In the genomic region with DNA sequence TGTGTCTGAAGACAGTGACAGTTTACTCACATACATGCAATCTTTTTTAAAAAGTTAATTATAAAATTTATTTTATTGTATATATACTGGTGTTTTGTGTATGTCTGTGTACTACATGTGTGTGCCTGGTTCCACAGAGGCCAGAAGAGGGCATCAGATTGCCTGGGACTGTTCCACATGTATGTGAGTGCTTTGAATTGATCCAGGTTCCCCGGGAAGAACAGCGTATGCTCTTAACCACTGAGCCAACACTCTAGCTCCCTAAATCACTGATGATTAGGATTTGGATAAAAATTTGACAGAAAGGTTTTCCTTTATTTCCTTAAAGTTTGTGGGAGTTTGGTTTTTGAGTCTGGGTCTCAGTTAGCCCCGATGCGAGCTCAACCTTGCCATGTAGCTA, we compare ENCODE assay signal across 8 mouse cellular contexts. TPM values are rescaled to one million over a fixed set of nuclear protein-coding genes. Genes with fewer than 3 reads are reported as not detected.
DNase-seq lines count a peak whose midpoint lies in the region; ATAC-seq and TF ChIP-seq lines count a peak whose summit lies in the region.

No protein-coding gene starts in this region.

- H3K27me3 ChIP-seq in heart, adult 2 months (ENCODE audit: control insufficient read depth, insufficient read depth, low read length): no peaks in the 10 kb centered on the region
- H3K27me3 ChIP-seq in embryonic facial prominence, embryonic 12.5 days: no peaks in the 10 kb centered on the region
- H3K27me3 ChIP-seq in limb, embryonic 10.5 days (ENCODE audit: low read depth, poor library complexity, severe bottlenecking): no peaks in the 10 kb centered on the region
- H3K27me3 ChIP-seq in neural tube, embryonic 15.5 days (replicated peaks): no peaks in the 10 kb centered on the region

- H3K9me3 ChIP-seq in embryonic facial prominence, embryonic 12.5 days: no peaks in the 10 kb centered on the region
- H3K9me3 ChIP-seq in limb, embryonic 10.5 days (replicated peaks): no peaks in the 10 kb centered on the region
- H3K9me3 ChIP-seq in neural tube, embryonic 15.5 days (replicated peaks): no peaks in the 10 kb centered on the region

- H3K4me3 ChIP-seq in heart, adult 2 months: peak overlapping the region; percentile 83
- peak overlapping the region; percentile 76 for H3K4me3 ChIP-seq in embryonic facial prominence, embryonic 12.5 days
- H3K4me3 ChIP-seq in limb, embryonic 10.5 days: peak overlapping the region; percentile 75
- H3K4me3 ChIP-seq in neural tube, embryonic 15.5 days (replicated peaks): peak overlapping the region; percentile 67

- H3K4me1 ChIP-seq in heart, adult 2 months (ENCODE audit: control insufficient read depth, insufficient read depth, low read length): peaks cover 1% of the 10 kb centered on the region; the same call in 1 of the 2 replicates
- H3K4me1 ChIP-seq in embryonic facial prominence, embryonic 12.5 days: peaks cover 14% of the 10 kb centered on the region
- H3K4me1 ChIP-seq in limb, embryonic 10.5 days: peaks cover 18% of the 10 kb centered on the region
- peaks cover 15% of the 10 kb centered on the region for H3K4me1 ChIP-seq in neural tube, embryonic 15.5 days

- intact Hi-C loops in heart, adult 2 months (cut with DNase I): no loop called here

- 35% methylated on average over 4 of the region's 4 CpGs for WGBS in heart, adult 2 months
- WGBS in embryonic facial prominence, embryonic 12.5 days: 51% methylated on average over 4 of the region's 4 CpGs
- WGBS in limb, embryonic 10.5 days: 45% methylated on average over 4 of the region's 4 CpGs
- WGBS in neural tube, embryonic 15.5 days: 46% methylated on average over 4 of the region's 4 CpGs

- DNase-seq in heart, adult 2 months: no peak
- no peak for DNase-seq in heart, adult 18-20 months
- peak; percentile 15 to 20 for DNase-seq in B cell, adult 2 months
- DNase-seq in limb, embryonic 10.5 days (ENCODE audit: low spot score): no peak

- H3K4me2 ChIP-seq in embryonic facial prominence, embryonic 12.5 days (replicated peaks): peak overlapping the region; percentile 78
- H3K4me2 ChIP-seq in neural tube, embryonic 15.5 days: peak overlapping the region; percentile 80

- ATAC-seq in embryonic facial prominence, embryonic 12.5 days (ENCODE audit: insufficient number of reproducible peaks, insufficient read depth, low FRiP score, low TSS enrichment): no peak
- ATAC-seq in neural tube, embryonic 15.5 days (ENCODE audit: low FRiP score): no peak
- no peak for ATAC-seq in cerebellum, adult (ENCODE audit: insufficient number of reproducible peaks, low FRiP score, low TSS enrichment)
- no peak for ATAC-seq in inflammation-experienced regulatory T-cells, adult 6 months

- H3K9ac ChIP-seq in heart, adult 2 months (ENCODE audit: low read depth, low read length): no peak overlapping the region
- H3K9ac ChIP-seq in embryonic facial prominence, embryonic 12.5 days: peak overlapping the region; percentile 78; the same call in 1 of the 2 replicates
- peak overlapping the region; percentile 62; the same call in 1 of the 2 replicates for H3K9ac ChIP-seq in neural tube, embryonic 15.5 days (replicated peaks)

- no peaks in the 10 kb centered on the region for H3K36me3 ChIP-seq in heart, adult 2 months (ENCODE audit: control insufficient read depth, insufficient read depth, low read length)
- H3K36me3 ChIP-seq in embryonic facial prominence, embryonic 12.5 days: peaks cover 29% of the 10 kb centered on the region
- H3K36me3 ChIP-seq in limb, embryonic 10.5 days: peaks cover 27% of the 10 kb centered on the region
- H3K36me3 ChIP-seq in neural tube, embryonic 15.5 days: peaks cover 21% of the 10 kb centered on the region

- H3K27ac ChIP-seq in heart, adult 2 months: peak overlapping the region; percentile 99
- H3K27ac ChIP-seq in embryonic facial prominence, embryonic 12.5 days: peak overlapping the region; percentile 88; the same call in 1 of the 2 replicates
- H3K27ac ChIP-seq in limb, embryonic 10.5 days: peak overlapping the region; percentile 99
- peak overlapping the region; percentile 72 for H3K27ac ChIP-seq in neural tube, embryonic 15.5 days (replicated peaks)

- no peak for TF ChIP-seq EP300 in heart, adult 2 months (IDR thresholded peaks at IDR 0.05; ENCODE audit: insufficient read depth, low read depth, low read length)

- TF ChIP-seq CTCF in heart, adult 2 months (IDR thresholded peaks at IDR 0.05): peak; percentile 33

- no peaks in the 10 kb centered on the region for H3K79me2 ChIP-seq in heart, adult 2 months (replicated peaks; ENCODE audit: control insufficient read depth, insufficient read depth, low read length)

- no peak for TF ChIP-seq POLR2A in heart, adult 2 months (IDR thresholded peaks at IDR 0.05; ENCODE audit: insufficient read depth, low read depth, low read length)

RNA-seq across cellular contexts. Expression of gene Nup85, which starts 0.8 kb away (rescaled TPM):
- 10 to 100 TPM; 19.8 to 20.2 TPM for total RNA-seq in heart, adult 2 months (2021)
- 28.0 and 44.1 TPM in 2 replicates for polyA plus RNA-seq in heart, adult 2 months (2012; rRNA removed)
- 10 to 100 TPM; 18.3 to 20.0 TPM for total RNA-seq in heart, adult 18-20 months (2021)
- 192 and 205 TPM in 2 replicates for polyA plus RNA-seq in embryonic facial prominence, embryonic 12.5 days (2016; fragmentation: Nextera tagmentation; extraction: Ambion mirVana)
- polyA plus RNA-seq in limb, embryonic 10.5 days (2016; fragmentation: Nextera tagmentation; extraction: Ambion mirVana): 257 and 275 TPM in 2 replicates
- polyA plus RNA-seq in neural tube, embryonic 15.5 days (2015; fragmentation: Nextera tagmentation; extraction: Ambion mirVana): 101 and 120 TPM in 2 replicates
- 10 to 100 TPM; 46.0 to 56.8 (median 53.8) TPM for polyA plus RNA-seq in inflammation-experienced regulatory T-cells, adult 6 months (2017; shearing (Covaris generic))

RNA-seq across cellular contexts. Expression of gene Sumo2, which starts 27.3 kb away (rescaled TPM):
- 100 to 1,000 TPM; 168 to 177 TPM for total RNA-seq in heart, adult 2 months (2021)
- polyA plus RNA-seq in heart, adult 2 months (2012; rRNA removed): 64.7 and 126 TPM in 2 replicates
- total RNA-seq in heart, adult 18-20 months (2021): 100 to 1,000 TPM; 160 to 170 TPM
- polyA plus RNA-seq in embryonic facial prominence, embryonic 12.5 days (2016; fragmentation: Nextera tagmentation; extraction: Ambion mirVana): 1,276 and 1,289 TPM in 2 replicates
- polyA plus RNA-seq in limb, embryonic 10.5 days (2016; fragmentation: Nextera tagmentation; extraction: Ambion mirVana): 1,406 and 1,458 TPM in 2 replicates
- 882 and 892 TPM in 2 replicates for polyA plus RNA-seq in neural tube, embryonic 15.5 days (2015; fragmentation: Nextera tagmentation; extraction: Ambion mirVana)
- polyA plus RNA-seq in inflammation-experienced regulatory T-cells, adult 6 months (2017; shearing (Covaris generic)): 100 to 1,000 TPM; 668 to 906 (median 737) TPM

RNA-seq across cellular contexts. Expression of gene Mrps7, which starts 40.3 kb away (rescaled TPM):
- 10 to 100 TPM; 74.6 to 80.1 TPM for total RNA-seq in heart, adult 2 months (2021)
- polyA plus RNA-seq in heart, adult 2 months (2012; rRNA removed): 33.9 and 40.2 TPM in 2 replicates
- total RNA-seq in heart, adult 18-20 months (2021): 10 to 100 TPM; 81.0 to 83.5 TPM
- polyA plus RNA-seq in embryonic facial prominence, embryonic 12.5 days (2016; fragmentation: Nextera tagmentation; extraction: Ambion mirVana): 95.9 and 108 TPM in 2 replicates
- 108 and 120 TPM in 2 replicates for polyA plus RNA-seq in limb, embryonic 10.5 days (2016; fragmentation: Nextera tagmentation; extraction: Ambion mirVana)
- polyA plus RNA-seq in neural tube, embryonic 15.5 days (2015; fragmentation: Nextera tagmentation; extraction: Ambion mirVana): 81.0 and 83.8 TPM in 2 replicates
- 10 to 100 TPM; 22.9 to 31.7 (median 27.9) TPM for polyA plus RNA-seq in inflammation-experienced regulatory T-cells, adult 6 months (2017; shearing (Covaris generic))

RNA-seq across cellular contexts. Expression of gene Gga3, which starts 40.4 kb away (rescaled TPM):
- 10 to 100 TPM; 16.5 to 20.3 TPM for total RNA-seq in heart, adult 2 months (2021)
- 15.4 and 17.1 TPM in 2 replicates for polyA plus RNA-seq in heart, adult 2 months (2012; rRNA removed)
- 10 to 100 TPM; 16.1 to 19.0 TPM for total RNA-seq in heart, adult 18-20 months (2021)
- 22.5 and 29.1 TPM in 2 replicates for polyA plus RNA-seq in embryonic facial prominence, embryonic 12.5 days (2016; fragmentation: Nextera tagmentation; extraction: Ambion mirVana)
- polyA plus RNA-seq in limb, embryonic 10.5 days (2016; fragmentation: Nextera tagmentation; extraction: Ambion mirVana): 30.8 and 34.9 TPM in 2 replicates
- 34.6 and 35.0 TPM in 2 replicates for polyA plus RNA-seq in neural tube, embryonic 15.5 days (2015; fragmentation: Nextera tagmentation; extraction: Ambion mirVana)
- polyA plus RNA-seq in inflammation-experienced regulatory T-cells, adult 6 months (2017; shearing (Covaris generic)): 10 to 100 TPM; 24.8 to 36.2 (median 35.0) TPM

RNA-seq across cellular contexts. Expression of gene Jpt1, which starts 49.2 kb away (rescaled TPM):
- 100 to 1,000 TPM; 110 TPM for total RNA-seq in heart, adult 2 months (2021)
- 116 and 124 TPM in 2 replicates for polyA plus RNA-seq in heart, adult 2 months (2012; rRNA removed)
- total RNA-seq in heart, adult 18-20 months (2021): 100 to 1,000 TPM; 114 to 148 TPM
- polyA plus RNA-seq in embryonic facial prominence, embryonic 12.5 days (2016; fragmentation: Nextera tagmentation; extraction: Ambion mirVana): 591 and 626 TPM in 2 replicates
- polyA plus RNA-seq in limb, embryonic 10.5 days (2016; fragmentation: Nextera tagmentation; extraction: Ambion mirVana): 483 and 492 TPM in 2 replicates
- 1,012 and 1,180 TPM in 2 replicates for polyA plus RNA-seq in neural tube, embryonic 15.5 days (2015; fragmentation: Nextera tagmentation; extraction: Ambion mirVana)
- polyA plus RNA-seq in inflammation-experienced regulatory T-cells, adult 6 months (2017; shearing (Covaris generic)): 100 to 1,000 TPM; 619 to 638 (median 633) TPM

Comparison
In these comparisons a context has a peak if more than half of its experiments do, and no peak if none do; other contexts are left out.
1. DNase-seq: peak in B cell, adult 2 months (2 of 2); none in heart, adult 2 months (0 of 2), heart, adult 18-20 months (0 of 2) and limb, embryonic 10.5 days (single experiment).
2. Peak in every context shown above with its lines, with median percentiles within 50 percentile points of each other: H3K27ac ChIP-seq and H3K4me3 ChIP-seq.